Mouse (Mus musculus) gastrocnemius, adult 2 months (tissue): ENCODE data around the gene Nab2. TPM values are rescaled to one million over a fixed set of nuclear protein-coding genes. Genes with fewer than 3 reads are reported as not detected.

Source experiments
- DNase-seq: peaks from one replicate; pipeline ENCODE4 v3.0.0; 2022
- H3K27ac ChIP-seq: fragments of 200-600 bp; 2 replicates; pipeline ENCODE4 v1.8.1; 2022; ENCODE audit warnings: mild to moderate bottlenecking
- H3K4me3 ChIP-seq: fragments of 200-600 bp; 2 replicates; pipeline ENCODE4 v1.8.1; 2022; ENCODE audit warnings: mild to moderate bottlenecking, moderate library complexity
- CTCF ChIP-seq: fragments of 200-600 bp; IDR thresholded peaks from 2 replicates; pipeline ENCODE4 v1.8.1; 2022; ENCODE audit warnings: antibody characterized with exemption, mild to moderate bottlenecking, moderate library complexity
- intact Hi-C: fragments of 180-260 bp; cut with DNase I; formaldehyde crosslinking; loops from one replicate; pipeline ENCODE4 v1.15.1; 2025
- long read RNA-seq, 2 experiments: library from polyadenylated mRNA; stranded (forward); transcript quantifications; one replicate each; pipeline ENCODE4 v2.0.0; 2021
- total RNA-seq, 2 experiments: library from RNA; stranded (reverse); gene quantifications; 2 replicates each; pipeline ENCODE4 v1.2.3; 2021

Nab2 gene
- 1 to 10 TPM; 2.8 to 3.2 TPM for total RNA-seq
- long read RNA-seq, experiment 1, partial matches to known transcripts: 0 of 1 reads
- long read RNA-seq, experiment 1, other reads (novel, unspliced or antisense): 0 of 1 reads
- long read RNA-seq, experiment 2, partial matches to known transcripts: 0 of 2 reads
- long read RNA-seq, experiment 2, other reads (novel, unspliced or antisense): 0 of 2 reads

DNA sequence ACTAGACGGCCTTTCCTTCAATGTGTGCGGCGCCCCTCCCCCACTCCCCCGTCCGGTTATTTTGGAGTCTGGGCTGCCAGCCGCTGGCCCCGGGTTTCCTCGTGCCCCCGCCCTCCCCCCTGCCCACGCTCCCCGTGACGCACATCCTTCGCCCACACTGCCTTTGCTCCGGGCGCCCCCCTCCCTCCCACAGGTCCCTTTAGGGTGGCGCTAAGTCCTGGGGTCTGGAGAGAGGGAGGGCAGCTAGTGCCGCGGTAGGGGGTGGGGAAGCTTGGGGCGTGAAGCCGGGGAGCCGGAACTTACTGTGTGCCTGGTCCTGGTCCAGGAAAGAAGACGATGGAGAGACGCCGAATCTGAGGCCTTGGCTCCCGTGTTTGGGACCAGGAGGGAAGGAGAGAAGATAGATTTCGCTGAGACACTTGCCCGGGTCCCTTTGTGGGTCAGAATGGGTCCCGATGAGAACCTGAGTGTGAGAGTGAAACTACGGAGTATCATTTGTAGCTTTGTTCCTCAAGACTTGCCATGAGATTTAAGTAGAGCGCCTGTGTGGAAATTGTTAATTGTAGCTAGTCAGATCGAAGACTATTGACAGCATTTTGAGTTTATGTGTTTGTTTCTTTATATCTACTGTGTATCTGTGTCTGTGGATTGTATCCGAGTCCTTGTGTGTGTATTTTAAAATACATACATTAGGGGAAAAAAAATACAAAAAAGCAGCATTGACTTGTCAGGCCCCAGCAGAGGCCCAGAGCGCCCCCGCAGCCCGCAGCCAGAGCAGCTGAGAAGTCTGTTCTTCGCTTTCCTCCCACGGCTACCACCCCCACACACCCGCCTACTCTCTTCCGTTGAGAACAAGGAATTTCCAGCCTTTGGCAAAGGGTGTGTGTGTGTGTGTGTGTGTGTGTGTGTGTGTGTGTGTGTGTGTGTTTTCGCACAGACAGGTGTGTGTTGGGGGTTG lies at the start of gene Nab2:
Gene Nab2 (minus strand): TSS at position 476 of the 958 bp plus-strand sequence.
- peak; percentile 87 for DNase-seq
- intact Hi-C loops: no loop called here
- H3K27ac ChIP-seq: peak within 1 kb of the TSS; percentile 95
- TF ChIP-seq CTCF: peak; percentile 9; the same call in 1 of the 2 replicates
- peak within 1 kb of the TSS; percentile 76 for H3K4me3 ChIP-seq

- TF ChIP-seq CTCF: no peak
- DNase-seq: no peak
- Histone ChIP-seq H3K27ac (no peak overlapping the region), H3K4me3 (no peak overlapping the region)
- intact Hi-C loops: no loop called here
These were observed 44.4 kb upstream of the Nab2 start for GRCm38 (mm10) chr10:127712736-127713135.

- no peak overlapping the region for H3K4me3 ChIP-seq
- no peak overlapping the region for H3K27ac ChIP-seq
- no peak for TF ChIP-seq CTCF
- intact Hi-C loops: no loop called here
- no peak for DNase-seq
These were observed 42.0 kb upstream of the Nab2 start for GRCm38 (mm10) chr10:127710331-127710730.

DNA sequence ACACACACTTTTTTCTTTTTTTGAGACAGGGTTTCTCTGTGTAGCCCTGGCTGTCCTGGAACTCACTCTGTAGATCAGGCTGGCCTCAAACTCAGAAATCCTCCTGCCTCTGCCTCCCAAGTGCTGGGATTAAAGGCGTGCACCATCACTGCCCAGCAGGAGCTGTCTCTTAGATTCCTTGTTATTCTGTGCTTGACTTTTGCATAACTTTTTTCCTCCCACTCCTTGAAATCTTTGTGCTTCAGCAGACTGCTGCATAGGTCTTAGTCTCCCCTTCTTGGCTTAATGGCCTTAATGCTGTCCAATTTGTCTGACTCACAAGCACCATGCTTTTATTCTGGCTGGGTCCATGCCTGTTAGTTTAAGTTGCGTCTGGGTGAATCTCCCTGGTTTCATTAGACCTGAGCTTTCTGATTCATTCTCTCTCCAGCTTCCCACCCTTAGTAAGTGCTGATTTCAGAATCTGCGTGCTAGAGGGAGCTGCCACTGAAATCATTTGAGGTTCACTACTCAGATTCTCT lies 40.5 kb upstream of the Nab2 start:
- DNase-seq: no peak
- no peak overlapping the region for H3K27ac ChIP-seq
- no peak overlapping the region for H3K4me3 ChIP-seq
- no peak for TF ChIP-seq CTCF
- intact Hi-C loops: no loop called here

DNA sequence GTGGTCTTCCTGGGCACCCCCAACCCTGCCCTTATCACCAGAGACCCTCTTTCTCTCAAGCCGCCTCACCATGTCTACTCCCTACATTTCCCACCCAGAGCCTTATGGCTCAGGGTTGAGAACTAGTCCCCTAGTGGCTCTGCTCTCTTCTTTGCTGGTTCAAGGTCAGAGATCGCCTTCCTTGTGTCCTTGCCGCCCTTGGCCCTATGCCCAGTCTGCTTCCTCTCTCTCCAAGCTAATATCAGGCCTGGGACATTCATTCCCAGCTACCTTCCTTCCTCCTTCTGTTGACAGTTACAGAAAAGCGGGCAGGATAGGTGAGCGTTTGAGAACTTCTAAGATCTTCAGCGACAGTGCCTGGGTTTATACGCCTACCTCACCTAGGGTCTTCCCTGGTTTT lies 39.4 kb upstream of the Nab2 start:
- intact Hi-C loops: no loop called here
- no peak overlapping the region for H3K27ac ChIP-seq
- TF ChIP-seq CTCF: no peak
- no peak overlapping the region for H3K4me3 ChIP-seq
- DNase-seq: no peak

- no peak for DNase-seq
- no peak for TF ChIP-seq CTCF
- Histone ChIP-seq H3K4me3 (no peak overlapping the region), H3K27ac (no peak overlapping the region)
- intact Hi-C loops: no loop called here
These were observed 37.4 kb upstream of the Nab2 start for GRCm38 (mm10) chr10:127705783-127706182.

- intact Hi-C loops: no loop called here
- no peak within 1 kb of the TSS for H3K27ac ChIP-seq
- DNase-seq: no peak
- H3K4me3 ChIP-seq: no peak within 1 kb of the TSS
- TF ChIP-seq CTCF: no peak
These were observed 36.4 kb upstream of the Nab2 start, which contains the start of gene Myo1a for GRCm38 (mm10) chr10:127704766-127705220. Myo1a (plus strand) TSS chr10:127705170.

GRCm38 (mm10) chr10:127704293-127704692 lies 35.9 kb upstream of the Nab2 start:
- no peak overlapping the region for H3K27ac ChIP-seq
- no peak for DNase-seq
- no peak for TF ChIP-seq CTCF
- intact Hi-C loops: no loop called here
- no peak overlapping the region for H3K4me3 ChIP-seq

DNA sequence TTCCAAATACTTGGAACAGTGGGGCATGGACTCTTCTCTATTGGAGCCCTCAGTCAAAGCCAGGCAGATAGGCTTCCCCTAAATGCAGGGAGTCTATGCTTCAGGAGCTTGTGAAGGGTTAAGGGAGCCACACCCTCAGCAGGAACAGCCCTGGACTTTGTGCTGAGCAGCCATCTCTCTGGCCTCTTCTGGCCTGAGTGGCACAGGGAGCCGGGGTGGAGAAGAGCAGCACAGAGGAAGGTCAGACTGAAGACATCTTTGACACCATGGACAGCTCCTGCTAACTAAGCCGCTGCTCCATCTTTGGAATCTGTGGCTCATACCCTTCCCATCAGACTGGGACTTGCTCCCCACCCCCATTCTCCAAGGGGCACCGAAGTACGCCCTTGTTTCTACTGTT lies 34.9 kb upstream of the Nab2 start:
- no peak overlapping the region for H3K4me3 ChIP-seq
- no peak for DNase-seq
- TF ChIP-seq CTCF: no peak
- H3K27ac ChIP-seq: no peak overlapping the region
- intact Hi-C loops: no loop called here

DNA sequence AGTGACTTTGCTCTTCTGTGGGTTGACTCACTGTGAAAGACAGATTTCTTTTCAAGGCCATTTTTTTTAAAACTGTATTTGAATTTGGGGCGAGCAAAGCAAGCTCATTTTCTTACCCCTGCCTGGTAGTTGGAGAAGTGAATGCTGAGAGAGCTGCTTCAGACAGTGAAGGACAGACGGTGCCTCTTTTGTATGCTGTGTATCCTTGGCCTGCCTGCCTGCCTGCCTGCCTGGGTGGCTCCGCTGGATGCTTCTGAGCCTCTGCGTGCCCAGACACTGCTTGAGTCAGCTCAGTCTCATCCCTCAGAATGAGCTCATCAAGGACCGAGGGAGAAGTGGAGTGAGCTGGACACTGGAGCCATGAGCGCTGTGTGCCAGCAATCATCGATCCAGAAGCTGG lies 30.6 kb upstream of the Nab2 start:
- no peak overlapping the region for H3K4me3 ChIP-seq
- H3K27ac ChIP-seq: no peak overlapping the region
- TF ChIP-seq CTCF: no peak
- DNase-seq: no peak
- intact Hi-C loops: no loop called here

DNA sequence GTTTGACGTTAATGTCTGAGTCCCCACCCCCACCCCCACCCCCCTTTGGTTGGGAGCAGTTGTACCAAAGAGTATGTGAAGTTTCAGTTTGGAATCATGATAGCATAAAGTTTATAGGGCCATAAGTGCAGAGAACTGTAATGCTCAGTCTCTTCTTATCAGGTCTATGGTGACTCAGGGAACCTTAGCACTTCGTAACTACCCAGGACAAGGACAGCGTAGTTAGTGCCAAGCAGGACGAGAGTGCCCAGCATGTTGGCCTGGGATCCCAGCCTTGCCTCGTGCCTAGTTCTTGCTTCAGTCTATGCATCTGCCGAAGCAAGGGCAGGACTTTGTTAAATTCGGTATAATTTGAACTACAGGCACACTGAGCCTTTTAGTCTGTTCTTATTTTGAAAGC lies 27.4 kb upstream of the Nab2 start:
- TF ChIP-seq CTCF: no peak
- DNase-seq: no peak
- Histone ChIP-seq H3K4me3 (no peak overlapping the region), H3K27ac (no peak overlapping the region)
- intact Hi-C loops: loop anchor here (2.0 kb wide), 1 partner anchor 241 kb away; no protein-coding TSS in a partner anchor

GRCm38 (mm10) chr10:127694636-127695035 lies 26.3 kb upstream of the Nab2 start:
- Histone ChIP-seq H3K4me3 (no peak overlapping the region), H3K27ac (no peak overlapping the region)
- no peak for DNase-seq
- intact Hi-C loops: loop anchor here (2.0 kb wide), 1 partner anchor 242 kb away; no protein-coding TSS in a partner anchor
- peak; percentile 78 for TF ChIP-seq CTCF

DNA sequence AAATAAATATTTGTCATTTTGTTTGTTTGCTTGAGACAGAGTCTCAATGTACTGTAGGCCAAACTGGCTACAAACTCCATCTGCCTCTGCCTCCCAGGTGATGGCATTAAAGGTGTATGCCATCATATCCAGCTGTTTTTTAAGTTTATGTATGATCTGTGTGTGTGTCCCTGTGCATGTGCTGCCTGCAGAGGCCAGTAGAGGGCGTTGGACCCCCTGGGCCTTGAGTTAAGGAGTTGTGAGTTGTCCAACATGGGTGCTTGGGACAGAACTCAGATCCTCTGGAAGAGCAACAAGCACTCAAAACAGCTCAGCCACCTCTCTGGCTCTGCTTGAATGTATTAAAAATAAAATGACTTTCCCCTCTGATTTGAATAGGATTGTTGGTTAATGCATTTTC lies 22.7 kb upstream of the Nab2 start:
- intact Hi-C loops: no loop called here
- no peak for DNase-seq
- TF ChIP-seq CTCF: no peak
- Histone ChIP-seq H3K27ac (no peak overlapping the region), H3K4me3 (no peak overlapping the region)
